Mouse (Mus musculus): ENCODE data around the gene Sft2d1. TPM values are rescaled to one million over a fixed set of nuclear protein-coding genes. Genes with fewer than 3 reads are reported as not detected.

Sft2d1 gene
- total RNA-seq, 2 experiments from 2014 or later, result 57.1 to 64.1 TPM

DNA sequence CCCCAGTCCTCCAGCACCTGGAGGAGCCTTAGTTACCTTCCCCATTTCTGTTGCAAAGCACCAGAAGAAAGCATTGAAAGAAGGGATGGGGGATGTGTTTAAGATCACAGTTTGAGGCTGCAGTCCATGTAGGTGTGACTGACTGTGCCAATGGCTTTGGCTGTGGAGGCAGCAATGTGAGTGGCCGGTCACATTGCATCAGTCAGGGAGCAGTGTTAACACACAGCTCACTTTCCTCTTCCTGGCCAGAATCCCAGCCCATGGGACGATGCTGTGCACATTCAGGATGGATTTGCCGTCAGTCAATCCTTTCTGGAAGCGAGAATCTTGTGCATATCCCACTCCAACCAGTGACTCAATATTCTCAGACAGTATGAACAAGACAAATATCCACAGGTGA is 38.0 kb downstream of the Sft2d1 start:
- intact Hi-C loops (cut with DNase I), result no loop called here

DNA sequence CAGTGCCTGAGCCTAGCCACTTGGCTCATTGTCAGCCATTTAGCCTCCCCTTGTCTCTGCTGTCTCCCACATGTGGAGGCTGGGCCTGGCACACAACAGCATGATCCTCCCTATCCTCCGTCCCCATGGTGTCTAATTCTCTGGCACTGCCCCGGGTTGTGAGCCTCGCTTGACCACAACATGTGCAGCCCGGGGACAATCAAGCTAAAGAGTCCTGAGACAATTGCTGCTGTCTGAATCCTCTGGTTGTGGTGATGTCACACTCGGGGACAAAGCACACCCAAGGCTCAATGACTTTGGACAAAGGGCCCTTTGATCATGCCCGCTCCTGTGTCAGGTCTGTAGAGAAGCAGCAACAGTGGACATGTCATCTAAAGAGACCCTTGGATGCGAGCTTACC is 40.2 kb downstream of the Sft2d1 start:
- intact Hi-C loops (cut with DNase I), result no loop called here
- peak in 1 of 2 experiments; percentile 46 for DNase-seq (ENCODE audit: low spot score in 2 of 2)

More for the DNA sequence above, 38.0 kb downstream of the Sft2d1 start:
- no peak for DNase-seq (ENCODE audit: low spot score in 2 of 2)

DNA sequence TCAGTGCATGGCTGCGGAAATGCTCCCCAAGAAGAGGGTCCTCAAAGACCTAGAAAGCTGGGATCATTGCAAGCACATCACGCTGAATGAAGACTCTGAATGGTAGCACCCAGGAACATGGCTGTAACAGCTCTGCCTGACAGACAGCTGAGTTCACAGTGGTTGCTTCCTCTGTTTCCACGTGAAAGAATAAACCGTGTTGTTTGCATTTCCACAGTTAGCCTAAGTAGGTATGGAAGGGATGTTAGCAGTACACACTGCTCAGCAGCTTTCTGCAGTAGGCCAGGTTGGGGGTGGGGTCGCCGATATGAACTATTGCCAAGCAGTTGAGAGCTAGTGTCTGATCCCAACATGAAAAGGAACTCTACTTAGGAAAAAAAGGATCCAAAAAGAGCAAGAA is 44.8 kb downstream of the Sft2d1 start, which contains the start of gene T2:
Gene T2 (plus strand): TSS at position 301 of the 400 bp plus-strand sequence.
- intact Hi-C loops (cut with DNase I), result no loop called here
- DNase-seq (ENCODE audit: low spot score in 2 of 2), result no peak

DNA sequence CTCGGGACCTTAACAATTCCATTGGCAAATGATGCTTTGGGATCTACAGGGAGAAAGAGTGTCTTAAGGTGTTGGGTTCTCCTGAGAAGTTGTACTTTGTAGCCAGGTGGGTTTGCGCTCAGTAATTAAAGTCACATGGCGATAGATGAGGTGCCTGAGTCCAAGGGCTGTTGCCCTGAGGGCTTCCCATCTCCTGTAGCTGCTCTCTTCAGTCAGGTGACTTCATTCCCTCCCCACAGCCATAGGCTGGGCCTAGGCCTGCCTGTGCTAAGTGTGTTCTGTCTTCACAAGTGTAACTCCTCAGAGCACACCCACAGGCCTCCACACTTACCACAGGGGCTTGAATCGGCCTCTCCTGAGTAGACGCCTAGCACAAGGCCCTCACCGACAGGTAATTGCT is 46.6 kb downstream of the Sft2d1 start:
- intact Hi-C loops (cut with DNase I), result no loop called here

DNA sequence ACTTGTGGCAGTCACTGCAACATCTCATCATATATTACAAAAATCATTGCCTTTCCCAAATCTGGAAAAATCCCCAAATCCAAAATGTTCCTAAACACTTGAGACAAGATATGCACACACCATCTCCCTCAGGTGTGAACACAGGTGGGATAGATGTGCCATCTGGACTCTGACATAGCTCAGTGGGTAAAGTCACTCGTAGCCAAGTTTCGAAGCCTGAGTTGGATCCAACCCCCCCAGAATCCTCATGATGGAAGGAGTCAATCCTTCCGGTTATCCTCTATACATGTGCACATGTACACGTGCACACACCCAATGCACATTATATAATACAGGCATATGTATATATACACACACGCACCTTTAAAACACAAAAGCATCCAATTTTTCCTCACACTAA is 50.0 kb downstream of the Sft2d1 start:
- DNase-seq (ENCODE audit: low spot score in 2 of 2), result no peak
- intact Hi-C loops (cut with DNase I), result no loop called here

More for the DNA sequence above, 46.6 kb downstream of the Sft2d1 start:
- no peak for DNase-seq (ENCODE audit: low spot score in 2 of 2)

DNA sequence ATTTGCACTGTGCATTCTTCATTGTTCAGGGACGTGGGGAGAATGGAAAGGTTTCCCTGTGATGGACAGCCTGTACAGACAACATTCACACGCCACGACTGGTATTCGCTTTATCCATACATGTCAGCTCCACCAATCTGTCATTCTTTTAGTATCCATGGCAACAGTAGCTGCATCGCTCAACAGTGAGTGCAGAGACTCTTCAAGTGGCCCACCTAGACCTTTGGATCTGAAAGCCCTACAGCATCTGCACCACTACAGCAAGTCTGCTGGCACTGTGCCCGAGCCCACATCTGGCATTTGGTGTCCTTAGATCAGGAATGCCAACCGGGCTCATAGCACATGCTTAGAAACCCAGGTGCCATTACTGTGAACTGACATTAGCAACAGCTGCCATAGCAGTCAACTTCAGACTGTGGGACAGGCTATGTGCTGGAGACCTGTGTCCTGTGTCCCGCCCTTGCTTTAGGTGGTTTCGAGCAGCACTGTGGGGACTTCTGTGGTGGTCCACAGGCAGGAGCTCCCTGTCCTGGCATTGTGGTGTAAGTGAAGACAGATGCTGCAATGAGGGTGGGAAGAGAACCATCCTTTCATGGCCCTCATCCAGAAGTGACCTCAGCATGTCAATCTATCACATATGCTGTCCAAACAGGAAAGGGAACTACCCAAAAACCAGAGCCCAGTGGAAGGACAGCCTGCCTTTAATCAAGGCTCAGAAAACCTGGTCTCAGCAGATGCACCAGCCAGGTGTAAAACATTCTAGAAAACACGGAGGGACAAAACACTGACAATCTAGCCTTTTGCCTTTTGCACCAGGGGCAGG is 50.6 kb downstream of the Sft2d1 start:
- no peak for DNase-seq (ENCODE audit: low spot score in 2 of 2)
- intact Hi-C loops (cut with DNase I), result no loop called here

DNA sequence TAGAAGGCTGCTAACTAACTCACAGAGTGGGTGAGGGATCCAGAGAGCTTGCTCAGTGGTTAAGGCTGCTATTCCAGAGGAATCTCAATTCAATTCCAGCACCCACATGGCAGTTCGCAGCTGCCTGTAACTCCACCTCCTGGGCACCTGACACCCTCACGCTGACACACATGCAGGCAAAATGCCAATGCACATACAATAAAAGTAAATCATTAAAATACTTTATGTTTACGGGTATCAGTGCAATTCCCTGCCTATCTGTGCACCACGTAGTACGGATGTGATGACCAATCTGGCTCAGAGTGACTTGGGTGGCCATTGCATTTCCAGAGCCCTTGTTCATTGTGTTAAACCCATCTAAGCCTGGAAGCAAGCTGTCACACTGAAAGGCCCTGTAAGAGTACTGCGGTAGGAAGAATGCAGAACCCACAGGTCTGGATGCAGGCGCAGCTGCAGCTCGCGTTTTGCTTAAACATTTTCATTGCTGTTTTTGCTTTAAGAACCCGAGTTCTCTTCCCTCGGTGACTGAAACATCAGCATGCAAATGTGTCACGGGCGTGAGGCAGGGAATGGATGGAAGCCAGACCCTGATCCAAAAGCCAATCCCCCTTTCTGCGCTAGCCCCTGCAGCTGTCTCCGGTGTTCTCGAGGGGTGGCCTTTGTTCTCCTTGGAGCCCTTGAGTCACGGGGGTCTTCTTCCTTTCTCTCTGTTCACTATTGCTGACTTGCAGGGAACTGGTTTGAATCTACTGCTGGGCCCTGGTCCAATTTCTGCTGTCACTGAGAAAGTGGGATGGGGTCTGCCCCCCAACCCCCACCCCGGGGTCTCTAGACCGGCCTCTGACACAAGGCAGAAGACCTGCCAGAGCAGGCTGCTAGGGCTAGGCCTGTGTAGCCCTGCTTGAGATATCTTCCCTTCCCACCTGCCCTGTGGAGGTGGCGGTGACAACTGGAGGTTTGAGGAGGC is 56.9 kb downstream of the Sft2d1 start:
- intact Hi-C loops (cut with DNase I), result loop anchor here (1.0 kb wide), 1 partner anchor 84 kb away; no protein-coding TSS in a partner anchor
- DNase-seq (ENCODE audit: low spot score in 2 of 2), result peak; percentile 43 to 65

DNA sequence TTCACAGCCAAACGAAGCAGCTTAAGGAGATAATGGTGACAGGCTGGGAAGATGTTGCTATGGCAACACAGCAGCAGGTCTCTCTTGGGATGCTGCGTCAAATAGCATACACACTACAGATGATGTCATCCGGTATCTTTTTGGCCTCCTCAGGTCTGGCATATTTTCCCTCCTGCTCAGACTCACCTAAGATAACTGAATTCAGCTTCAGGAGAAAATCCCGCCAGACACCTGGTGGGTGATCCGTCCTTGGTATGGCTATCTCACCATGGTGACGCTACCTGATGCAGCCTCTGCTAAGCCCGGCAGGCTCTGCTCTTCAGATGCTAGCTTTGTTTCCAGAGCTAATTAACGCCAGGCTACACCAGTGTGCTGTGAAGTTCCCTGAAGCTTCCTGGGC is 57.7 kb downstream of the Sft2d1 start:
- peak; percentile 84 to 92 for DNase-seq (ENCODE audit: low spot score in 2 of 2)
- intact Hi-C loops (cut with DNase I), result loop anchor here (1.0 kb wide), 1 partner anchor 85 kb away; no protein-coding TSS in a partner anchor

DNA sequence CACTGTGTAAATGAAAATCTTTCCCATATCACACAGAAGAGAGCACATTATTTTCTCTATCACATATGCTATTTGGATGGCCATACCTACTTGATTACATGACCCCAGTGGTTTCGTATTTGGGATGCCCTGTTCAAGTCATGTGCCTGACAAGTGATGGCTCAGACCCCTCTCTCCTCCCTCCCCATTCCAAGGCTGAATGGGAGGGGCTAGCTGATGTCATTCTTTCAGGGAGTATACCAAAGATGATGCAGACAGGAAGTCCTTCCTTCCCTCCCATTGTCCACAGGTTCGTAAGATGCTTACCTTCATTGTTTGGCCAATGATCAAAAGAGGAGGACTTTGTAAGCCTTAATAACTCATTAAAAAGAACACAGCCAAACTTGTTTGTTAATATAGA is 58.3 kb downstream of the Sft2d1 start:
- DNase-seq (ENCODE audit: low spot score in 2 of 2), result no peak
- intact Hi-C loops (cut with DNase I), result no loop called here

DNA sequence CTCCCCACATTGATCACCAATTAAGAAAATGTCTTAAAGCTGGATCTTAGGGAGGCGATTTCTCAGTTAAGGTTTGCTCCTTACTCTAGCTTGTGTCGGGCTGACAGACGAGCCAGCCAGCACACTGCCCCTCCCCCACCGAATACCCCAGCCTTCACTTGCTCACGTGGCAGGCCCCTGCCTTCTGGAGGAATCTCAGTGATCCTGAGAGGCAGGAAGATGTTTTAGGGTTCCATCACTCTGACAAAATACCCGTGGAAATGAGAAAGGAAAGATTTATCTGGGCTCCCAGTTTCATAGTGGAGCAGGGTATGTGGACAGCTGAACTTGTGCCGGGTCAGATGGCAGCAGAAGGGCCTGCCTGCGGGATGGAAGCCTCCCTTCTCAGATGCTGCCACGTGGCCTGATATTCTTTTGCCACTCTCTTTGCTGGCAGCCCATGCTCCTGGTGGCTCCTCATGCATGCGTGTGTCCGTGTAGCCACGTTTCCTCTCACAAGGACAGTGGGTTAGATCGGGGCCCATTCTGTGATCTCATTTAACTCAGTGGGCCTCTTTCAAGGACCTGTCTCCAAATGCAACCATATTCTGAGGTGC is 59.8 kb downstream of the Sft2d1 start:
- peak in 1 of 2 experiments; percentile 8 for DNase-seq (ENCODE audit: low spot score in 2 of 2)
- intact Hi-C loops (cut with DNase I), result loop anchor here (5.0 kb wide), 1 partner anchor 178 kb away; no protein-coding TSS in a partner anchor

DNA sequence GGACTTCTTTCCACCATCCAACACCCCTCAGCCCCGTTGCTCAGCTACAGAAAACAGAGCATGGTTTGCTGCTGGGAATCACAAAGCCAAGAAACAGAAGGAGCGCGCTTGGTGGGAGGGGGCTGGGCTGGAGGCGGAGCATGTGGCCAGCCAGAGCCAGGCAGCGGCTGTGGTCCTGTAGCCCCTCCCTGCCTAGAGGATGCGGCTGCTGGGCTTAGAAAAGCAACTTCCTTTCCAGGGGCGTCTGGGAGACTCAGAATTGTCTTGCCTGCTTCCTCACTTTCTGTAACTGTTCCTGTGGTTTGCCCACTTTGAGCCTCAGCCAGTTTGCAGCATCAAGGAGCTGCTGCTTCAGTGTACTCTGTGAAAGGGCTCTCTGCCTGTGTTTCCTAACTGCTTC is 60.9 kb downstream of the Sft2d1 start:
- peak; percentile 78 to 89 for DNase-seq (ENCODE audit: low spot score in 2 of 2)
- intact Hi-C loops (cut with DNase I), result loop anchor here (1.0 to 5.0 kb wide), 4 partner anchors 56 to 180 kb away; partner anchors contain the start of gene Sft2d1

DNA sequence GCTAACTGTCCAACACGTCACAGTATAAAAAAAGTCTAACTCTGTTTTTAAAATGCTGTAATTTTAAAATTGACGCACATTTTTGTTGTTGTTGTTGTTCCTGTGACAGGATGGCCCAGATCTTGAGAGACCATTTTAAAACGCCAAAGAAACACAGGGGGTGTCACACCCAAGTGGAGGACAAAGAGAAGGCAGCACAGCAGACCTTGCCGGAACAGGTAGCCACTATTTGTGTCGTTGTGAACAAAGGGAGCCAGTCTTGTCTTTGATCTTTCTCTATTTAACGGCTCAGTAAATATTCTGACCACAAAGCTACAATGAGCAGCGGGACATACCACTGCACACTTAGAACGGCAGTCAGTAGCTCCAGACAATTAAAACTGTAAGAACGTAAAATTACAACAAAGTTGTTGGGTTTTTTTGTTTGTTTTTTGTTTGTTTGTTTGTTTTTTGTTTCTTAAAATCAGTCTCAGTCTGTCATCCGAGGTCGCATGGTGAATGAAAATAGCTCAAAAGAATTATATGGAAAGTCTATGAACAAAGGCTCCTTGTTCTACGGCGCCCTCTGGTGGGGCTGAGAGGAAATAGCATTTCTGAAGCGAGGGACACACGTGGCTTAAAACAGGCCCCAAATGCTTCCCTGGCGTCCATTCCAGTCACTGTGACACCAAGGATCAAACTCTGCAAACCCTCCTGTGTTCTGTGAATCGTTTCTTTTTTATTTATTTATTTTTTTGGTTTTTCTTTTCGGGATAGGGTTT is 61.6 kb downstream of the Sft2d1 start:
- intact Hi-C loops (cut with DNase I), result loop anchor here (1.0 to 5.0 kb wide), 4 partner anchors 56 to 180 kb away; partner anchors contain the start of gene Sft2d1
- peak; percentile 79 to 89 for DNase-seq (ENCODE audit: low spot score in 2 of 2)

Other genes with a start within 250 kb of the Sft2d1 start
- under 1 TPM; 0.14 to 0.28 TPM for gene Gm49673, start 163.3 kb upstream of the Sft2d1 start, total RNA-seq (2021)
- gene Rnaset2a, start 163.0 kb upstream of the Sft2d1 start, total RNA-seq (2021), result 1 to 10 TPM; 4.1 to 4.9 TPM
- gene Fgfr1op, start 145.6 kb upstream of the Sft2d1 start, total RNA-seq (2021), result 10 to 100 TPM; 19.5 to 21.5 TPM
- gene Ccr6, start 75.1 kb upstream of the Sft2d1 start, total RNA-seq (2021), result not detected
- gene Mpc1, start 28.2 kb upstream of the Sft2d1 start, total RNA-seq (2021), result 100 to 1,000 TPM; 183 to 190 TPM
- 10 to 100 TPM; 12.2 to 15.7 TPM for gene Prr18, start 26.4 kb downstream of the Sft2d1 start, total RNA-seq (2021)
- gene T2, start 44.9 kb downstream of the Sft2d1 start, total RNA-seq (2021), result under 1 TPM; 0.41 to 0.55 TPM
- not detected for gene T, start 123.3 kb downstream of the Sft2d1 start, total RNA-seq (2021)
- gene Pde10a, start 214.3 kb downstream of the Sft2d1 start, total RNA-seq (2021), result 100 to 1,000 TPM in 1 of 2 experiments, 10 to 100 TPM in 1; 64.8 to 174 TPM

All from left cerebral cortex, postnatal 25 days (tissue).